Mouse (Mus musculus) megakaryocyte, embryonic 14.5 days (primary cell): Measurements from ENCODE around the gene Clasrp. TPM values are rescaled to one million over a fixed set of nuclear protein-coding genes. Genes with fewer than 3 reads are reported as not detected.
"Not testable (repeated sequence)": the region's sequence is repeated elsewhere in the genome, so short reads cannot be mapped to it uniquely, and the experiment has no call there.

Experiments used
- H3K27me3 ChIP-seq: replicated peaks from 2 replicates; pipeline ENCODE3; 2012; ENCODE audit warnings: inconsistent platforms
- H3K36me3 ChIP-seq: replicated peaks from 2 replicates; pipeline ENCODE3; 2012; ENCODE audit warnings: low read length, inconsistent platforms, mixed read lengths
- H3K4me1 ChIP-seq: 2 replicates; pipeline ENCODE4 v1.6.1; 2012; ENCODE audit warnings: inconsistent platforms
- H3K4me3 ChIP-seq: replicated peaks from 2 replicates; pipeline ENCODE3; 2012; ENCODE audit warnings: moderate library complexity, mild to moderate bottlenecking, inconsistent platforms
- H3K9me3 ChIP-seq: 2 replicates; pipeline ENCODE4 v1.6.1; 2012; ENCODE audit warnings: inconsistent platforms
- FLI1 ChIP-seq: IDR thresholded peaks from 2 replicates; pipeline ENCODE4 v1.6.1; 2012; ENCODE audit warnings: low read length, inconsistent platforms, mixed read lengths
- GATA1 ChIP-seq: IDR thresholded peaks from 3 replicates; pipeline ENCODE4 v1.6.1; 2012; ENCODE audit warnings: mixed read lengths, low read length, inconsistent platforms, borderline replicate concordance
- polyA plus RNA-seq: library from polyadenylated mRNA; stranded (reverse); fragments of >175 nt; gene quantifications from 2 replicates; pipeline ENCODE4 v1.2.3, GENCODE M21; 2012; ENCODE audit warnings: low replicate concordance; ENCODE audit not compliant: insufficient read depth

The Clasrp gene
- polyA plus RNA-seq, 1 experiment, result 109 TPM

DNA sequence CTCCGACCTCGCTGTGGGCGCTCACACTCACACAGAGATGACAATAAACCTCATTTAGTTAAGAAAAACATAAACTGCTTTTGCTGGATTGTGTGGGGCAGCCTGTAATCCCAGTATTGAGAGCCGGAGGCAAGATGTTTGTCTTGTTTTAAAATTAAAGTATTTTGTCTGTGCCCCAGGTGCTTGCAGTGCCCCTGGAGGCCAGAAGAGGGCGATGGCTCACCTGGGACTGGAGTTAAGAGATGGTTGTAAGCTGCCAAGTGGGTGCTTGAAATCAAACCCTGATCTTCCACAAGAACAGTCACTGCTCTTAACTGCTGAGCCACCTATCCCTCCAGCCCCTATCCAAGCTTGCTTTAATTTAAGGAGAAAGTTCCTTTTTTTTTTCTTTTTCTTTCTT lies 6.7 kb upstream of the Clasrp start:
- Histone ChIP-seq H3K9me3 (no peaks in the 10 kb centered on the region), H3K27me3 (no peaks in the 10 kb centered on the region), H3K4me3 (no peak overlapping the region), H3K4me1 (peaks cover 4% of the 10 kb centered on the region; the same call in 1 of the 2 replicates), H3K36me3 (peaks cover 73% of the 10 kb centered on the region)
- TF ChIP-seq FLI1, result no peak
- TF ChIP-seq GATA1, result no peak

DNA sequence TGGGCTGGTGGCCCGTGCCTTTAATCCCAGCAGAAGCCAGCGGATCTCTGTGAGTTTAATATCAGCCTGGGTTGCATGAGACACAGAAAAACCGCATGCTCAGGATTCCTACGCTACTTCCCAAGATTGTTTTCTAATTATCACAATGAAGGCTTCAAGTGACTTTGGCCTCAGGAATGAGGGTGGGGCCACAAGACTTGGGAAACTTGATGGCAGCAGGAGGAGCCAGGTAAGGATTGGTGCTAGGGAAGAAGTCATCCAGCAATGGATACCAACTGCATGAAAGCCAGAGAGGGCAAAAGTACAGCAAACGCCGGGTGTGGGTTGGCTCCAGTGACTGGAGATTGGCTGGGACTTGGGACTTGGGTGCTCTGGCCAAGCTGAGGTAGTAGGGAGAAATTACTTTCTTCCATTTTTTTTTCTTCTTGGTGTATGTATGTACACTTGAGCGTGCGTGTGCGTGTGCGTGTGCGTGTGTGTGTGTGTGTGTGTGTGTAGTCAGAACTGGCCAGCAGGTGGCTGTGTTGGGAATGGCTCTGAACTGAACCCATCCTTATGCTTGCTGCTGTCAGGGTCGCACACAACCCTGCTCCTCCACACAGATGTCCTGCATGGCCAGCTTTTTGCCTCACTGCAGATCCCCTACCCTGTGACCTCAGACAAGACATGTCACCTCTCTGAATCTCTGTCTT lies 5.5 kb upstream of the Clasrp start:
- Histone ChIP-seq H3K36me3 (peaks cover 61% of the 10 kb centered on the region), H3K9me3 (no peaks in the 10 kb centered on the region)

DNA sequence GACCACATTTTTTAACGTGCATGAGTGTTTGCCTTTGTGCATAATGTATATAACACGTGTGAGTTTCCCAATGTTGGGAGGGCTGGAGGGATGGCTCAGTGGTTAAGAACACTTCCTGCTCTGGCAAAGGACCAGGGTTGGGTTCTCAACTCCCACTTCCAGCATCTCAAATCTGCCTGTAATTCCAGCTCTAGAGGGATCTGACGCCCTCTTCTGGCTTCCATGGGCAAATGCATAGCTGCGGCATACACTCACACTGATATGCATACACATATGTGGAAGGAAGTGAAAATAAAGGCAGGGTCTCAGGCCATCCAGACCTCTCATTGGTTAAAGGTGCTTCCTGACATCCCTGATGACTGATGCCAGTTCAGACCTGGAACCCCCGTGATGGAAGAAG lies 3.0 kb upstream of the Clasrp start:
- no peaks in the 10 kb centered on the region for H3K27me3 ChIP-seq
- H3K4me1 ChIP-seq, result peaks cover 17% of the 10 kb centered on the region
- TF ChIP-seq FLI1 (no peak), GATA1 (no peak)
- peaks cover 50% of the 10 kb centered on the region for H3K36me3 ChIP-seq
- no peaks in the 10 kb centered on the region for H3K9me3 ChIP-seq
- no peak overlapping the region for H3K4me3 ChIP-seq

More for the DNA sequence above, 5.5 kb upstream of the Clasrp start:
- TF ChIP-seq FLI1, result no peak
- TF ChIP-seq GATA1, result no peak
- Histone ChIP-seq H3K4me3 (no peak overlapping the region), H3K27me3 (no peaks in the 10 kb centered on the region), H3K4me1 (no peaks in the 10 kb centered on the region)

DNA sequence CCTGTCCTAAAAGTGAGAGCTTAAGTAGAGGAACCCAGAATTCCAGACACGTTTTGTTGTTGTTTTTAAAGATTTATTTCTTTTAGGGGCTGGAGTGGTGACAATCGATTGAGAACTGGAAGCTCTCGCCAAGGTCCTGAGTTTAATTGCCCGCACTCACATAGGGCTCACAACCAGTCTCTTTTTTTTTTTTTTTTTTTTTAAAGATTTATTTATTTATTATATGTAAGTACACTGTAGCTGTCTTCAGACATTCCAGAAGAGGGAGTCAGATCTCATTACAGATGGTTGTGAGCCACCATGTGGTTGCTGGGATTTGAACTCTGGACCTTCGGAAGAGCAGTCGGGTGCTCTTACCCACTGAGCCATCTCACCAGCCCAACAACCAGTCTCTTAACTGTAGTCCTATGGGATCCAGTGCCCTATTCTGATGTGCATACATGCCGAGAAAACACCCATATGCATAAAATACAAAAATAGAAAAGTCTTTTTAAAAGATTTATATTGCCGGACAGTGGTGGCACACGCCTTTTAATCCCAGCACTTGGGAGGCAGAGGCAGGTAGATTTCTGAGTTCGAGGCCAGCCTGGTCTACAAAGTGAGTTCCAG lies 424 bp upstream of the Clasrp start:
- not testable (repeated sequence) for H3K27me3 ChIP-seq, H3K9me3 ChIP-seq
- Histone ChIP-seq H3K4me3 (peak overlapping the region; percentile 97), H3K36me3 (peaks cover 51% of the 10 kb centered on the region), H3K4me1 (peaks cover 43% of the 10 kb centered on the region)

DNA sequence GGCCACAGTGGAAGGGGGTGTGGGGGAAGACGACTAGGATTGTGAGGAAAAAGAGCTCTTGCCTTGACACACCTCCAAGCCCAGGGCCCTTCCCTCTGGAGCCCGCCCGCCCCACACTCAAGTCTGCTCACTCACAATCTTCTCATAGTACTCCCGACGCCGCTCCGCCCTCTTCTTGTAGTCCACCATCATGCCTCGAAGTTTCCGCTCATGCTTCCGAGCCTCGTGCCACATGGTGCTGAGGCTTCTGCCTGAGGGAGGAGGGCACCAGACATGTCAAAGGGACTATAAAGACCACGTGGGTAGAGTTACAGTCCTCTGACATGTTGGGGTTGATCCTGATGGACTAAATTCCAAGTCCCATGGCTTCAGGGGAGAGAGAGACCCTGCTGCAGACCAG lies 1.2 kb downstream of the Clasrp start:
- no peak for TF ChIP-seq GATA1
- TF ChIP-seq FLI1, result no peak
- no peaks in the 10 kb centered on the region for H3K9me3 ChIP-seq
- H3K4me1 ChIP-seq, result peaks cover 59% of the 10 kb centered on the region
- no peaks in the 10 kb centered on the region for H3K27me3 ChIP-seq
- H3K4me3 ChIP-seq, result peak overlapping the region; percentile 97
- peaks cover 64% of the 10 kb centered on the region for H3K36me3 ChIP-seq

DNA sequence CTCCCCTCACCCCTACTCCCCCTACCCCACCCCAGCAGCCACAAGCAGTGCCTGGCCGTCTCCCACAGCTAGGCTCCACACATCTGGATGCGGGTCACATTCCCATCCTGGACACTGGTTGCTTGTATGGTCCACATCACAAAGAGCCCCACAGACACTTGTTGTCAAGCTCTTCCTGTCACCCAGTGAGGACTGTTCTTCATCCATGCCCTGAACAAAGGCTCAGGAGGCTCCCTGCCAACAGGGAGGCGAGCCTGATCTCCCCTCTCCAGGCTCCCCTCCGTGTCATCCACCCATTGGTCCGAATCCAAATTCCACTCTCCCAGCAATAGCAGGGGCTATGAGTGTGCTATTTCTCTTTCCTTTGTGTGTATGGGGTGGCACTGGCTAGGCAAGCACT lies 3.7 kb downstream of the Clasrp start:
- no peaks in the 10 kb centered on the region for H3K9me3 ChIP-seq
- TF ChIP-seq GATA1 (no peak), FLI1 (no peak)
- H3K4me3 ChIP-seq, result peak overlapping the region; percentile 69
- H3K36me3 ChIP-seq, result peaks cover 70% of the 10 kb centered on the region
- no peaks in the 10 kb centered on the region for H3K27me3 ChIP-seq
- H3K4me1 ChIP-seq, result peaks cover 72% of the 10 kb centered on the region

DNA sequence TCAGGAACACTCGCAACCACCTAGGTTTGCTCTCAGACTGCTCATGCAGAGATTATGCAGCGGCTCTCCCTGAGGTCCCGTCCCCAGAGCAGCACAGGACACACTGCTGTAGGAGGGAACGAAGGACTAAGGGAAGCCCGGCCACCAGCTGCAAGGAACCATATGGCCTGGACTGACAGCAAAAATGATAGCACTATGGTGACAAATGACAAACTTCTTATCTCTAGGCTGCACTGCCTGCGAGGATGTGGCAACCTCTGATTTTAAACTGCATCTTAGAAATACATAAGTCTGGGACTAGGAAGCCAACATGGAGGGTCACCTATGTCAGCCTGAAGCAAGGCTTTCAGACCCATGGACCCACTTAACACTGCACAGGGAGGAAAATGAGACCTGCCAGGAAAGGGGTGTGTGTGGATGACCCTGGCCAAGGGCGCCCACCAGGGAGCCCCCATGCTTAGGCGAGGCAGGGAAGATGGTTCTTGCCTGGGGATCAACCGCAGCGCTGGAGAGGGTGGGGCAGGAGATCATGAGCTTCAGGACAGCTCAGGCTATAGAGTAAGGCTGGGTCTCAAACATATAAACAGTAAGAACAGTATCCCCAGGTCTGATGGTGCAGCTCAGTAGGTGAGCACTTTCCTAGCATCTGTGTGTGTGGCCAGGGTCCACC lies 11.1 kb downstream of the Clasrp start:
- Histone ChIP-seq H3K4me3 (no peak overlapping the region), H3K27me3 (no peaks in the 10 kb centered on the region), H3K36me3 (peaks cover 94% of the 10 kb centered on the region), H3K4me1 (peaks cover 83% of the 10 kb centered on the region), H3K9me3 (no peaks in the 10 kb centered on the region)
- TF ChIP-seq FLI1, result no peak
- no peak for TF ChIP-seq GATA1

DNA sequence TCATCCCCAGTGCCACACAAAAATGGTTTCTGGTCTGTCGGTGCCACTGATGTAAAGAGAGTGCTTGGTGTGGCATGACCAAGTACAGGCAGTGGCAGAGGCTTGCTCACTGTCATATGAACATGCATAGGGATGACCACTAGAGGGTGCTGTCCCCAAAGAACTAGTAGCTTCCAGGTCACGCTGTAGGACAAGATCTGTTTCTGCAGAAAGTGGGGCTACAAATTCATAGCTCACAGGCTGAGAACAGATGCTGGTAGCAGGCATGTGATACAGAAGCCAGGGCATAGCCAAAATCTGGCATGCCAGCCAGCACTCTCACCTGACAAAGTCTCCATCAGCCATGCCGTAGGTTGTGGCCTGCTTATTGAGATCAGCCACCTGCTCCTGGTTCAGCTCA lies 14.4 kb downstream of the Clasrp start:
- no peak overlapping the region for H3K4me3 ChIP-seq
- no peaks in the 10 kb centered on the region for H3K27me3 ChIP-seq
- H3K36me3 ChIP-seq, result peaks cover 99% of the 10 kb centered on the region
- no peaks in the 10 kb centered on the region for H3K9me3 ChIP-seq
- peaks cover 85% of the 10 kb centered on the region for H3K4me1 ChIP-seq
- no peak for TF ChIP-seq FLI1
- TF ChIP-seq GATA1, result no peak

DNA sequence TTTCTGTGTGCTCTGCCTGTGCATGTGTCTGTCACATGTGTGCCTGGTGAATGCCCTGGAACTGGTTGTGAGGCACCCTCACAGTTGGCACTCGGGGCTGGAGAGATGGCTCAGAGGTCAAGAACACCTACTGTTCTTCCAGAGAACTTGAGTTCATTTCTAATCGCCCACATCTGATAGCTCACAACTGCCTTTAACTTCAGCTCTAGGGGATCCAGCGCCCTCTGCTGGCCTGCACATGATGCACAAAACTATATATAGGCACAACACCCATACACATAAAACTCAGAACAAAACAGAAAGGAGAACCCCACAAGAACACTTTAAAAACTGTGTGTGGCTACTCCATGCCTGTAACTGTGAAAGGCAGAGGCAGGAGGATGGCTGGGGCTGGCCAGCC lies 15.1 kb downstream of the Clasrp start:
- H3K27me3 ChIP-seq, result no peaks in the 10 kb centered on the region
- H3K36me3 ChIP-seq, result peaks cover 100% of the 10 kb centered on the region
- TF ChIP-seq GATA1, result no peak
- no peak for TF ChIP-seq FLI1
- no peaks in the 10 kb centered on the region for H3K9me3 ChIP-seq
- H3K4me3 ChIP-seq, result no peak overlapping the region
- peaks cover 87% of the 10 kb centered on the region for H3K4me1 ChIP-seq

DNA sequence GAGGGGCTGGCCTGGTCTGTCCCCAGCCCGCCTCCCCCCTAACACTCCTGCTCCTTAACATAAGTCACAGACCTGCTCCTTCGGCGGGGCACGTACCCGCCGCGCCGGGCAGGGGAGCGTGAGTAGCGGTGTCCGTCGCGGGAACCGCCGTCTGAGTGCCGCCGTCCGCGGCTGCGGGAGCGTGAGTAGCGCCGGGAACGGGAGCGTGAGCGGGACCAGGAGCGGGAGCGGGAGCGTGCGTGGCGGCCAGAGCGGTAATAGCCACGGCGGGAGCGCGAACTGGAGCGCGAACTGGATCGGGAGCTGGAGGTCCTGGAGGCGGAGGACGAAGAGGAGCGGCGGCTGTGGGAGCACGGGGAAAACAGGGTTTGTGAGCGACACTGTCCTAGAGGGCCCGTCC lies 18.0 kb downstream of the Clasrp start:
- Histone ChIP-seq H3K4me3 (peak overlapping the region; percentile 42), H3K27me3 (no peaks in the 10 kb centered on the region), H3K4me1 (peaks cover 84% of the 10 kb centered on the region), H3K9me3 (no peaks in the 10 kb centered on the region), H3K36me3 (peaks cover 96% of the 10 kb centered on the region)
- TF ChIP-seq GATA1 (no peak), FLI1 (no peak)
